Mouse (Mus musculus) testis, adult 2 months (tissue): ENCODE measurements around the gene Spns1. TPM values are rescaled to one million over a fixed set of nuclear protein-coding genes. Genes with fewer than 3 reads are reported as not detected.

ENCODE experiments used
- H3K27ac ChIP-seq: fragments of 200-500 bp; 2 replicates; pipeline ENCODE4 v1.5.1; 2012; ENCODE audit warnings: low read depth, low read length; ENCODE audit not compliant: control insufficient read depth, insufficient read depth
- H3K27me3 ChIP-seq: fragments of 200-500 bp; 2 replicates; pipeline ENCODE4 v1.6.1; 2012; ENCODE audit warnings: mild to moderate bottlenecking, low read length, moderate library complexity; ENCODE audit not compliant: control insufficient read depth, insufficient read depth
- H3K36me3 ChIP-seq: fragments of 200-500 bp; 2 replicates; pipeline ENCODE4 v1.6.1; 2012; ENCODE audit warnings: mild to moderate bottlenecking, low read length; ENCODE audit not compliant: control insufficient read depth, insufficient read depth
- H3K4me1 ChIP-seq: fragments of 200-500 bp; 2 replicates; pipeline ENCODE4 v1.6.1; 2012; ENCODE audit warnings: low read length; ENCODE audit not compliant: control insufficient read depth, insufficient read depth
- H3K4me3 ChIP-seq: fragments of 200-500 bp; 2 replicates; pipeline ENCODE4 v1.5.1; 2012; ENCODE audit warnings: low read depth, mild to moderate bottlenecking, low read length, moderate library complexity, mixed read lengths; ENCODE audit not compliant: control insufficient read depth
- CTCF ChIP-seq: fragments of 200-500 bp; IDR thresholded peaks from 2 replicates; pipeline ENCODE4 v1.5.1; 2012; ENCODE audit warnings: low read depth, mild to moderate bottlenecking, inconsistent platforms, low read length, moderate library complexity; ENCODE audit not compliant: control insufficient read depth, insufficient read depth, insufficient replicate concordance
- POLR2A ChIP-seq: fragments of 200-500 bp; IDR thresholded peaks from 2 replicates; pipeline ENCODE4 v1.6.1; 2012; ENCODE audit warnings: low read depth, mild to moderate bottlenecking, inconsistent platforms, low read length, moderate library complexity; ENCODE audit not compliant: control insufficient read depth
- polyA plus RNA-seq: library from polyadenylated mRNA; depleted of rRNA; stranded (reverse); fragments of >200 nt; gene quantifications from 2 replicates; pipeline ENCODE4 v1.2.3, GENCODE M21; 2012; rRNA removed

Gene Spns1
- polyA plus RNA-seq, 1 experiment, result 30.9 TPM

DNA sequence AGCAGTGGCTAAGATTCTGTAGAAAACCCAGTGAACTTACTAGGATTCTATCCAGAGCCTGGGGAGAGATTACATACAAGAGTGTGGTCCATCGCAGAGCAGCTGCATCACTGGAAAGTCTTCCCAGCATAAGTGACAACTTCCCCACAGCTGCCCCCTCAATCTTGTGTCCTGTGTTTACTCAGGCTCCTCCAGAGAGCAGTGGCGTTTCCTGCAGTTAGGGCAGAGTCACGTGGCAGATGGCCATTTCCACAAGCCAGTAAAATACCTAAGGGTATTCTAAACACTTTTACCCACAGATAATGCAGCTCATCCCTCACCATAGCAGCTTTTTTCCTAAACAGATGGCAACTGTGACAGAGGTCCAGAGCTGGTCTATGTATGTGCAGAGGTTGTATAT is 52.5 kb downstream of the Spns1 start:
- Histone ChIP-seq H3K27me3 (no peaks in the 10 kb centered on the region), H3K4me3 (no peak overlapping the region), H3K27ac (no peak overlapping the region), H3K36me3 (no peaks in the 10 kb centered on the region), H3K4me1 (no peaks in the 10 kb centered on the region)
- no peak for TF ChIP-seq CTCF
- no peak for TF ChIP-seq POLR2A

GRCm38 (mm10) chr7:126323729-126324128 is 53.5 kb downstream of the Spns1 start:
- H3K4me3 ChIP-seq, result no peak overlapping the region
- no peaks in the 10 kb centered on the region for H3K27me3 ChIP-seq
- TF ChIP-seq POLR2A, result no peak
- TF ChIP-seq CTCF, result peak; percentile 45; the same call in 1 of the 2 replicates
- H3K4me1 ChIP-seq, result no peaks in the 10 kb centered on the region
- H3K27ac ChIP-seq, result no peak overlapping the region
- no peaks in the 10 kb centered on the region for H3K36me3 ChIP-seq

Other genes with a start within 250 kb of the Spns1 start
- 656 and 695 TPM in 2 replicates for gene Xpo6, start 176.9 kb downstream of the Spns1 start, polyA plus RNA-seq
- gene Sbk1, start 104.8 kb downstream of the Spns1 start, polyA plus RNA-seq, result 8.8 and 9.9 TPM in 2 replicates
- gene Lat, start 7.9 kb downstream of the Spns1 start, polyA plus RNA-seq, result 0.53 and 0.57 TPM in 2 replicates
- 39.4 and 41.3 TPM in 2 replicates for gene Nfatc2ip, start 19.3 kb upstream of the Spns1 start, polyA plus RNA-seq
- gene Cd19, start 37.4 kb upstream of the Spns1 start, polyA plus RNA-seq, result 1.8 TPM in 2 replicates
- 17.6 and 17.7 TPM in 2 replicates for gene Rabep2, start 51.3 kb upstream of the Spns1 start, polyA plus RNA-seq
- gene Atp2a1, start 85.7 kb upstream of the Spns1 start, polyA plus RNA-seq, result 1.5 and 1.6 TPM in 2 replicates
- 39.2 and 41.1 TPM in 2 replicates for gene Sh2b1, start 98.0 kb upstream of the Spns1 start, polyA plus RNA-seq
- gene Tufm, start 109.9 kb upstream of the Spns1 start, polyA plus RNA-seq, result 43.5 and 50.2 TPM in 2 replicates
- gene Atxn2l, start 126.0 kb upstream of the Spns1 start, polyA plus RNA-seq, result 666 and 681 TPM in 2 replicates
- 144 and 157 TPM in 2 replicates for gene Eif3c, start 189.0 kb upstream of the Spns1 start, polyA plus RNA-seq
- 0.16 and 1.3 TPM in 2 replicates for gene Apobr, start 207.5 kb upstream of the Spns1 start, polyA plus RNA-seq
- 34.9 and 42.7 TPM in 2 replicates for gene Cln3, start 208.4 kb upstream of the Spns1 start, polyA plus RNA-seq
- not detected in 2 replicates for gene Il27, start 217.5 kb upstream of the Spns1 start, polyA plus RNA-seq